Mouse (Mus musculus): Measurements from ENCODE around the gene Lrrc1.
"Not testable (repeated sequence)": the region's sequence is repeated elsewhere in the genome, so short reads cannot be mapped to it uniquely, and the experiment has no call there.

Lrrc1 gene

DNA sequence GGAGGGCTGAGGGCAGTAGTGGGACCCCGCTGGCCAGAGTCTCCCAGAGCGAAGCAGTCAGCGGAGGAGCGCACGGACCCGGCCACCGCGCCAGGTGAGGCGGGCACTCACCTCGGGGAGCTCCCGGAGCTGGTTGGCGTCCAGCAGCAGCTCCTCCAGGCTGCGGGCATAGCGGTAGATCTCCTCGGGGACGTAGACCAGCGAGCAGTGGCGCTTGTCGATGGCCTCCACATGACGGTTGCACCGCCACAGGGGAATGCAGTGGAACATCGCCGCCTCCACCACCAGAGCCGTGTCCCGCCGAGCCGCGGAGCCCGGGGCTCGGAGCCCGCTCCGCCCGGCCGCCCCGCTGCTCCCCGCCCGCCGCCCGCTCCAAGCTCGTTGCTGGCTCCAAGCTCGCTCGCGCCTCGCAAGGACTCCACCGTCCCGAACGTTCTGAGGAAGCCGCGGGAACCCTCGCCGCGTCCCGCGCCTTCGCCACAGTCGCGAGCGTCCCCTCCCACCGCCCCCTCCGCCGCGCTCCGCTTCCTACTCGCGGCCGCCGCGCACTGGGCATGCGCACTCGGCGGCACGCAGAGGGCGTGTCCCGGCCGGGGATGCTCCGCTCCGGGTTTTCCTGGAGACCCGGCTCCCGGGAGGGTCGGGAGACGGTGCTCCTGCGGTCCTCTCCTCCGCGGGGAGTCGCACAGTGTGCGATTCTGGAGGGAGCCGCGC lies at the start of gene Lrrc1:
Gene Lrrc1 (minus strand): TSS at position 517 of the 714 bp plus-strand sequence.
- peak; percentile 83 for DNase-seq

DNA sequence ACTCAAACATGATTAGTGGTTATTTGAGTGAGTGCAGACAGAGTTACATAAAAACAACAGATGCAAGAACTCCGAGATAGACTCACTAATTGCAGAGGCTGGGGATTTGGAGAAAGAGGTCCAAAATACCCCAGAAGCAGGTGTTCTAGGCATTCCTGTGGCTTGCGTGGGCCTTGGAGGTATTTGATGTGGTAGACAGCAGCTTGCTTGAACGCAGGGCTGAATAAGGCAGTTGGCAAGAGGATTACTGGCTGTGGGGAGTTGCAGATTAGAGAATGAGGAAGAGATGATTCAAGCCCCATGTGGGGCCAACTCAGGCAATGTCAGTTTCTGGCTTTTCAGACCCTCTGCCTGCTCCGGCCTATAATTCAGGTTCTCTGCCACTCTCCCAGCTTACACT lies 47.8 kb upstream of the Lrrc1 start:
- DNase-seq: no peak

DNA sequence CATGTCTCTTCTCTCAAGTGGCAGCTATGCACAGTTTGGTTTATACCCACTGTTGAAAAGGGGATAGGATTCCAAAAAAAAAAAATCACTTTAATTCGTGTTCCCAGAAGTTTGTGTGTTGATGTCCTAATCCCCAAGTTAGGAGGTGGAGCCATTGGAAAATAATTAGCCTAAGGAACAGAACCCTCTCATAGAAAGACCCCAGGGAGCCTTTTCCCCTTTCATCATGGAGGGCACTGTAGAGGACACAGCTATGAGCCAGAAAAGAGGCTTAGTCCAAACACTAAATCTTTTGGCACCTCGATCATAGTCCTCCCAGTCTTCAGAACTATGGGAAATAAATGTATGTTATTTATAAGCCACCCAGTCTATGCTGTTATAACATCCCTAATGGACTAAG lies 44.8 kb upstream of the Lrrc1 start:
- DNase-seq: no peak

DNA sequence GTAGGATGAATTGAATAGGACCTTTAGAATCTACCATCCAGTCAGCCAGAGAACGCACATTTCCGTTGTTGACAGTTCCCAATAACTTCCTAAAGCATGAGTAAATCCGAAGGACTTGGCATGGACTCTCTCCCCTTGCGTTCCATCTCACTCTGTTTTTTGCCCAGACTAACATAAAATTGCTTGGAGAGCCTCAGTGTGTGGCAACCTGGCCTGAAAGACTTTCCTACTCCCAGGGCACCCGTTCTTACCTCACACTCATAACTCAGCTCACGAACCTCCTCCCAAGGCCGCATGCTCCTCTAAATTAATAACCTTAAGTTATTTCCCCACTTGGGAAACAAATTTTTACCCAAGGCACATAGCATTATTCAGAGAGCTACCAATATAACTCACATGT lies 42.9 kb upstream of the Lrrc1 start:
- DNase-seq: no peak

DNA sequence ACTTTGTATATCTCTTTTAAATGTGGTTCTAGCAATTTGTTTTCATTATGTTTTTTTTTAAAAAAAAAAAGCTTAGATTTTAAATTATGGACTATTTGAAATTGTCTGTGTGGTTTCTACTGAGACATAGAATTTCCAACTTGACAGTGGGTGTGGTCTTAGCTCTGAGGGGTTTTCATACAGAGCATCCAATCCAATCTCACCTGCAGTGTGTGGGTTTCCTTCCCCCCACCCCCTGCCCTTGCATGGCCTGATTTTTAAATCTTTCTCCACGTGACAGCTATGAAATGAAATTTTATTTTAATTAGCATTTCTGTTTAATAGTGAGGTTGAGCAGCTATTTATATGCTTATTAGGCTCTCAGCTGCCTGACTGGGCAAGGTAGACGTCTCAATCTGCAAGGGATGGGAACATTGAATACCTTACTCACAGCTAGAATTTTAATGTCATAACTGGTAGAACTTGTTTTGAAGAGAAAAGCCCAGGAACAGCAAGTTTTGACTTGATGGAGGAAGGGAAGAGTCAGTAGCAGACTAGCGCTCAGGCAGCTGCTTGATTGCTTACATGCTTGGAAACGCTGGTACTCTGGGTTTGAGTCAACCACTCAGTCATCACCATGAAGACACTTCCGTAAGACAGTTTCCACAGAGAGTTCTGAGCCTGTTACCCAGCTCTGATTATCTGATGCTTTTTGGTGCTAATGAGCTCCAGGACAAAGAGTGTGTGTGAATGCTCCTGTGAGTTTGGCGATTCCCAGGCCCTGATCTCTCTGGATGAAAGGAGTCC lies 42.3 kb upstream of the Lrrc1 start:
- DNase-seq: no peak

DNA sequence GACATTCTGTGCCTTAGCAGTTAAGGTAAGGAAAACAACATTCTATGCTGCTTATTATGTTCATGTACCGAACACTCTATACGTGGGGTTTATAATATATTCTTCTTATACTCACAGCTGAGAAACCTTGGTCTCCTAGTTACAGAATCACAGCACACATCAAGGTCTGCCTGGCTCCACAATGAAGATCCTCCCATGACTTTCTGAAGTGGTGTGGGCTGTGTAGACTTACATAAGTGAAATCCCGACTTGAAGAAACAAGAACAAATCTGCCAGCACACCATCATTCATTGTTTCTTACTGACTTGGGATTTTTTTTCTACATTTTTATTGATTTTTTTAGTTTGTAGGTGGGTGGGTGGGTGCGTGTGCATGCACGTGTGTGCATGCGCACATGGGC lies 40.1 kb upstream of the Lrrc1 start:
- DNase-seq: no peak

DNA sequence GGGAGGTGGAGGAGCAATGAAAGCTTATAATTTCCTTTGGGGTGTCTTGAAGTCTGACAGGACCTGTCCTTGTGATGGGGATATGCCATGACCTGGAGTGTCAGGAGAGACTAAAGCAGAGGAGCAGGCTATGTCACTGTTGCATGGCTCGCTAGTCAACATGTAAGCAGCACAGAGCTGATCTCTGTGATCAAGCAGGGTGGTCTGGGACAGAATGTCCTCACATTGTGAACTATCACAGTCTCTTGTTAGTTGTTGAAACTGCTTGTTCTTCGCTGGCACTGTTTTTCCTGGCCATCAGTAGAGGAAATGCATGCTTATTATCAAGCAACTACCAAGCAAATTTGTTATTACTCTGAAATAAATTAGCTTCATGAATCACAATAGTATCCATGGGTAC lies 38.6 kb upstream of the Lrrc1 start:
- DNase-seq: no peak

DNA sequence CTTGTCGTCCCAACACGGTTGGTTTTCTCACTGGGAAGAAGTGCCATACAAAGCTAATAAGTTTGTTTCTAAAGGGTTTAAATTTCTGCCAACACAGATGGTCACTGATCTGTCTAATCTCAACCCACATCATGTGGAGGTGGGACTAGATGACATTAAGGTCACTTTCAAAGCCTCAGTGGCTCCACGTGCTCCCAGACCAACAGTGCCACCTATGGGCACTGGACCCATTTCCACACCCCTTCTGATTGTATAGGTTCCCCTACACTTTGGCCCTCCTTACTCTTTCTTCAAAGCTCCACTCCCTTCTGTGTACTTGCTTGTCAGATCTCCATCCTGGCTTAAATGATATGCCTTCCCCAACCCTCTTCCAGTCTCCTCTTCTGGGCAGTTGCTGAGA lies 35.2 kb upstream of the Lrrc1 start:
- DNase-seq: no peak

DNA sequence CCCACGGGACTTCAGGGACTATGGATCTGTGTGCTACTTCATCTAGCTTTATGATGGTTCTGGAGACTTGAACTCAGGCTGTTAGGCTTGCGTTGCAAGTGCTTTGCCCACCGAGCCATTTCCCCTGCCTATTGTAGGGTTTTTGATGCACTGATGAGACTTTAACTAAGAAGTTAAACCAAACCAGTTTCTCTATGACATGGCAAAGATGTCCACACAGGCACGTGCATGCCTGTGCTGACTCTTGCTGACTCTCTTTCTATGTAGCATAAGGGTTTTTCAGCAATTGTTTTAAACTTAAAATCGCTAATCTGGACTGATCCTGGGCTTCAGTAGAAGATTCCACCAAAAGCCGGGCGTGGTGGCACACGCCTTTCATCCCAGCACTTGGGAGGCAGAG lies 33.3 kb upstream of the Lrrc1 start:
- DNase-seq: no peak

DNA sequence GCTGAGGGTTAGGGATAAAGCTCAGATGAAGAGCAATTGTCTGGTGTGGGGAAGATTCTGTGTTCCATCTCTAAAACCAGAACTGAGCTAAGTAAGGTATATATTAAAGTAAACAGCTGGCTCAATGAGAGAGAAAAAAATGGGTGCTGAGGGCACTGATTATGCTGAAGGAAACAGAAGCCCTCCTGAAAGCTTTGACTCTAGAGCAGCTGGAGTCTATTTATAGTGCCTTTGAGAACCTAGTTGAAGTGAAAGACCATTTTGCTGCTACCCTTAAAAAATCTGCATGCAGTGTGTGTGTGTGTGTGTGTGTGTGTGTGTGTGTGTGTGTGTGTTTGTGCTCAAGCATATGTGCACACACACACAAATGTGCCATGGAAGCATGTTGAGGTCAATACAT lies 32.7 kb upstream of the Lrrc1 start:
- DNase-seq: no peak

DNA sequence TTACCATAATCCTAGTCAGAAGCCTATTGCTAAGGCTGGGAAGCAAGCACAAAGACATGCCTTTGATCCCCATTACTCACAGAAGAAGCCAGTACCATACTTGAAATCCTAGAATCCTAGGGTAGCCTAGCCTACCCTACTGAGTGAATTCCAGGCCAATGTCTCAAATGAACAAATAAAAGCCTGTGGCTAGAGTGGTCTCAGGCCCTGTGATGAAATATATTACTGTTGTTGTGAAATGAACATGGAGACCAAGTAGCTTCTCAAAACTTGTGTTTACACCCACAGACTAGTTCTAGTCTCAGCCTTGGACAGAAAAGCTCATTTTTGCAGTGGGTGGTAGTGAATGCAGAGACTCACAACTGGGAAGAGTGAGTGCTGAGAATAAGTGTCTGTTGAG lies 31.6 kb upstream of the Lrrc1 start:
- DNase-seq: no peak

DNA sequence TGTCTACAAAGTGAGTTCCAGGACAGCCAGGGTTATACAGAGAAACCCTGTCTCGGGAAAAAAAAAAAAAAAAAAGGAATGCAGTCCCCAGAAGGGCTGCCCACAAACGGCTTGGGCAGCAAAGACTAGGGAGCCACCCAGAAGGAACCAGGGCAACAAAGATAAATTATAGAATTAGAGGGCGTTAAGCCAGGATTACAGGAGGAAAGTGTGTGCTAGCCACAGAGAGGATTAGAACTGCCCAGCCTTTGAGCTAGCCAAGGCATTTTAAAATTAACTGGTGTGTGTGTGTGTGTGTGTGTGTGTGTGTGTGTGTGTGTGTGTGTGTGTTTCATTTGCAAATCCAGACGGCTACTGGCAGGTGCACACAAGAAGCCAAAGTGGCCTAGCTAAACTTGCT lies 30.3 kb upstream of the Lrrc1 start:
- DNase-seq: not testable (repeated sequence)

DNA sequence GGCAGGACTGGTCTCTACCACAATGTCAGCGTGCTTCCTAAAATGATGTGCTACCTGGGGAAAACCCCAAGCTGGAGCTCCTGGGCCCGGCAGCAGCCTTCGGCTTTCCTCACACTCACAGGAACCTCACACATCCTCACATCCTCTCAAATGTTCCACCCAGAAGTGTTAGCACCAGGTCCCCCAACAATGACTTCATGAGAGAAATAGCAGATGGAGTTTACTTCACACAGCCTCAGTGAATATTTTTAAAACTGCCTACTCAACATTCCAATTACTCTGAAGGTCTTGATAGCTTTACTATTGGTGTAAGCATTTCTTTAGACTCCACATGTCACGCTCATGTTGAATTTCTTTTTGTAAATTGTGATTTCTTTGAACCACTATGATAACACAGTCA lies 27.2 kb upstream of the Lrrc1 start:
- DNase-seq: no peak

DNA sequence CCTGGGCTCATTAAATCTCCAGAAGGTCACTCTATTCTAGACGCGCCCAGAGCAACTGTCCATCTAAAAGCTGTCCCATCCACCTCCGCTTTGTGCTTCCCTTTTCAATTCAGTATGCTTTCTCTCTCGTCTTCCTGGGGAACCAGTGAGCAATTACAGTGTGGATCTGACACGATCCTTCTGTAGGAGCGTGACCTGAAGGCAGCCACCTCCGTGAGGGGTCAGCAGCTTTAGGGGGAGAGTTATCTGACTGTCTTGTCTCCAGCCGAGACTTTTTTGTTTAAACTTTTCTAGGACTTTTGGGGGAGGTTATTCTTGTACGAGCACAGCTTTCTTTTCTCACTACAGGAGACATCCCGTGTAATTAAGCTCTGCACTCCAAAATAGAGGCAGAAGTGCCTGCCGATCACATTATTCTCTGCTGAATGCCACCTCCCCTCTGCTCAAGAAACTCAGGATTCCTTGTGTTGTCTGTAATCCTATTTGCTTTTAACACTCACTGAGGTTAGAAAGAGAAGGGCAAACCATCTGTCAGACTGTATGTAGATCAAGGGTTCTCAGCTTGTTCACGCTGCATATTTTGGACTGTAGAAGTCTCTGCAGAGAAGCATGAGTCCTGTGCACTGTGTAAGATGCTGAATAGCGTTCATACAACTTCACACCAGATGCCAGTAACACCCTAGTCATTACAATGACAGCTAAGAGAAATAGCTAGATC lies 24.3 kb upstream of the Lrrc1 start:
- no peak for DNase-seq

DNA sequence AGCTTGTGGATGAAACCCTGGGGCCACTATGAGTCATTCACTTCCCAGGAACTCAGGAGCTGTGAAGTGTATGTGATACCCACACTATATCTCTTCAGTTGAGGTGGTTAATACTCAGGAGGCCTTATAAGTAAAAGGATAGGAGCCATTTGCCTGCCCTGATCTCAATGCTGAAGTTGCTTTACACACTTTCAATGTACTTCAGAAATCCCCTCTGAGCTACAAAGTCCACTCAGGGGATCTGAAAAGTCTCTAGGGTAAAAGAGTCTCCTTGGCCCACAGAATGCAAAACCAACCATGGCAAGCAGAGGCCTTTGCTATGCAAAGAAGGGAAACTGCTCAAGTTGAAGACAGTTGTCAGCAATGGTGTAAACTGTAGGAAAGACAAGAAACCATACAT lies 17.2 kb upstream of the Lrrc1 start:
- no peak for DNase-seq

DNA sequence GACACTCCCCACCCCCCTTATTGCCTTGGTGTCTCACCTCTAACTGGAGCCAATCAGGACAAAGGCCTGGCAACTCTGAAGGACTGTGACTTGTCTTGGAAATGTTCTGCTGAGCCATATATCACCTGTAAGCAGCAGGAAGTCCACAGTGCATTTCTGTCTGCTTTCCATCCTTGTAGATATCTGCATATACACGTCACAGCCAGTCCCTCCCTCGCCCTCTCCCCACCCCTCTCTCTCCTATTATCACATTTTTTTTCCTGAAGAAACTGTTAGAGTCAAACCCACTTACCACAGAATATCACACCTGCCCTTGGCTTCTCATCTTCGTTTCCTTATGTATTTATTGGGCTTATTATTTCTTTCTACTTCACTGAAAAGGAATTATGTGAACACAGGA lies 13.3 kb upstream of the Lrrc1 start:
- DNase-seq: no peak

DNA sequence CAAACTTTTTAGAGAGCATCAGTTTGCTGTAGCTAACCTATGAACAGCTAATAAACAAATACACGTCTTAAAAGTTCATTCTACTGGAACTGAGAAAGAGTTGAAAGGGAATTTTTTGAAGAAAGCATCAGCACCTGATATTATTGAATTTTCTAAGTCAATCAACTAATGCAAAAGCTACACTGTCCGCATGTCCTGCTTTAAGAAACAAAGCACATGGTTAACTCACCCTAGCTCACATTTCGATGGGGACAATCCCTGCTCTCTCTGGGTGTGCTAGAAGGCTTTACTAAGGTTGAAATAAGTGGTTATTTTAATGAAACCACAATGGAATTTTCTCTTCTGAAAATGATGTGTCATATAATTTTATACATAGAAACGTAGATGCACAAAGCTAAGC lies 12.5 kb upstream of the Lrrc1 start:
- DNase-seq: no peak

DNA sequence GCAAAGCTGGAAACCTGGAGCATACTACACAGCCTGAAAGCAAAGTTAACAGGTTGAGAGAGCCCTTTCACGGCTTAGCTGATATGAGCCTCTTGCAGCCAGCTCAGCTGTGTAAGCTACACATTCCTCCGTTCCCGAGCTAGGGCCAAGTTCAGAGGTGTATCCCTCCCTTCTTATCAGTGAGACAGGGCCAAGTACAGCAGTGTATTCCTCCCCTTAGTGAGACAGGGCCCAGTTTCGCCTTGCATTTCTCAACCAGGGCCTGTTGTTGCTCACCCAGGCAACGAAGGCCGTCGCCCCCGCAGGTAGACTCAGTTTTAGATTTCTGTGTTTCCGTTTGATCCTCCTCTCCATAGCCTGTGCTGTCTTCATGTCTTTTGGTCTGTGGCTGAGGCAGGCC lies 11.8 kb upstream of the Lrrc1 start:
- no peak for DNase-seq

DNA sequence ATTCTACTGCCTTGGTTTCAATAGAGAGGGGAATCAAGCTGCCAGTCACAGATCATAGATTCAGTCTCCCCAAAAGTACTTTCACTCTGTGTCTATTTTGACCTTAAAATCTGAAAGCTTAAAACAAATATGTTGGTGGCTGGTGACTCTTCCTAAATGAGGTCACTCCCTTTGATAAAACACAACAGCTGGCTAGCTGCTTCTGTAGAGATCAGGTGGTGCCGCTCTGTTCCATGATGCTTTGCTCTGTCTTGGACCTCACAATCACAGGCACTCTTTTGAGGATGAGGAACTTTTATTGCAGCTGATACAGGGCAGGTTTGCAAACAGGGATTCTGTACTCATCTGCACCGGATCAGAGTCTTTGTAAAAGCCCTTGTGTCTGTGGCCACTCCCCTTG lies 8.8 kb upstream of the Lrrc1 start:
- no peak for DNase-seq

DNA sequence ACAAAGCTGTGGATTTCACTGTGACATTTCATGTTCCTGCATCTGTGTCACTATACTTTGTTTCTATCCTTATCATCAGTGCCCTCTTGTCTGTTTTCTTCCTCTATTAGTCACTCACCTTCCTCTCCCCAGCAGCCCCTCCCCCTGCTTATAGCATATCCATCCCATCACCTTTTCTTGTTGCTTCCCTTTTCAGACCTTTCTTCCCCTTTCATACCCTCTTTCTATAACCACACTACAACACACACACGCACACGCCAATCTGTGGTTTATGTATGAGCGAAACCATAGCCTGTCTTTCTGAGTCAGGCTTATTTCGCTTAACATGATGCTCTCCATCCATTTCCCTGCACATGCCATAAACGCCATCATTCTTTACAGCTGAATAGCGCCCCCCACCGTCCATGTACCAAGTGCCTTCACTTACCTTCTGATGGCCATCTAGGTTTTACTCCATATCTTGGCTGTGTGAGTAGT lies 6.4 kb upstream of the Lrrc1 start:
- no peak for DNase-seq

DNA sequence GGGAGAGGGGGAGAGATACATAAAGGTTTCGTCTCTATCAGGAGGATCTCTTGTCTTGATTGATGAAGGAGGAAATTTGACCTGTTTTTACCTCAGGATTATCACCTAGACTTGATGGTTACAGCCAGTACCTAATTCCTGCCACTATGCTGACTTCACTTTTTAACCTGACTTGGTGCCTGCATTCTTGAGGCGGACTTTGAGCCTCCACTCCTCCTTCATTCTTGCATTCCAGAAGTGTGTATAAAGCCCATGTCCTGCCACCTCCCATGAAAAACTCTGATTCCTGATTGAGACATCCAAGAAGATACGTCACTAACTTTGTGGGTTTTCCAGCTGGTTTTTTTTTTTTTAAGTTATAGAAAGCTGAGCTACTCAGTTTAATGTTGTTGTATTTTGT lies 1.3 kb upstream of the Lrrc1 start:
- no peak for DNase-seq

DNA sequence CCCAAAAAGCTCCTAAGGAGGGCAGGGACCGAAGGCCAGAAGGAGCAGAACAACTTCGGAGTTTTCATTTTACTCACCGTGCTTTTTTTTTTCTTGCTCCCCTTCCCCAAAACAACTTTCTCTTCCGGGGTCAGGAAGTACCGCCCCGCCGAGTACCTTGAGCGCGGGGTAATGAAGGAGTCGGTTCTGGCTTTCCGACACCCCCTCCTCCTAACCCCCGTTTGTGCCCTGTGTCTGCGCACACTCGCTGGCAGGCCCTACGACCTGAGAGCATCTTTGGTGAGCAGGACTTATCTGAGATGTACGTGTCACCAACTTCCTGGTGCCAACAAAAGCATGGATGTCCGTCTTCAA lies 375 bp upstream of the Lrrc1 start:
- DNase-seq: no peak

DNA sequence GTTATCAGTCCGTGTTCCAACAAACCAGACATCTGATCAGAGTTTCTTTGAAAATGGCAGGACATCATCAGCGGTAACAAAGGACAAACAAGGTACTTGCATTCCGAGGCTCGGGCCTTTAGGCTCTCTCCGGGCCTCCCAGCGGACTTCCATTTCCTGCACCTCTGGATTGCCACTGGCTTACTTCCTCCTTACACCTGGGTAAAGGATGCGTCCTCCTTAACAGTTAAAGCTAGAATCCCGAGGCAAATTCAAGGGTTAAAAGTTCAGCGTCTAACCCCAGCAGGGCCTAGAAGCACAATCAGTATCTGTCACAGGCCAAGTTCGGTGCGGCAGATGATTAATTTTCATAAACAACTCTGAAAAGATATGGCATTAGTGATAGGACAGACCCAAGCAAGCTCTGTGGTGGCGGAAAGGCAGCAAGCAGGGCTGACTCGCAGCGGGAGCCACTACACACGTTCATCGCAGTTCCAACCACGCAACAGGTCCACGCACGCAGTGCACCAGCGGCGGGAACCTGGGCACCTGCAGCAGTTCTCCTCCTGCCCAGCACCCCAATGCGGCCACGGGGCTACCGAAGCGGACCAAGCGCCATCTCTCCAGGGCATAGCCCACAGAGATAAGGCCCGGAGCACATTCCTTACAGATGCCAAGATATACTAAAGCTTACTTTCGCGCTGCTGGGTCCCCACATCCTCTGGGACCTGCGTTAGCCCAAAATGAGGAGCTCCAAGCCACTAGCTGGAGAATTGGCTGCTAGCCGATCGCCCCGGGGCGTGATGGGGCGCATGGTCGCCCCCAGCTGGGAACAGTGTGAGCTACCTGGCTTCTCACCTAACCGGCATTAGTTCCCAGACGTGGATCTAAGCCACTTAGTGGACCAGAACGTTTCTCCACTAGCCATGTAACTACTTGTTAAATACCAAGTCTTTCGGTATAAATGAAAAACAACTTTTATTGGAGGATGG lies 1.0 kb downstream of the Lrrc1 start:
- DNase-seq: peak; percentile 46
